Mouse (Mus musculus) heart, postnatal 10 days (tissue): ENCODE data around the gene Akap7. TPM values are rescaled to one million over a fixed set of nuclear protein-coding genes. Genes with fewer than 3 reads are reported as not detected.

Experiments
- DNase-seq, 2 experiments: peaks; one replicate each; pipeline ENCODE4 v3.0.0; 2021
- intact Hi-C: fragments of 180-260 bp; cut with DNase I; formaldehyde crosslinking; loops from one replicate; pipeline ENCODE4 v1.15.1; 2025
- total RNA-seq, 2 experiments: library from RNA; stranded (reverse); gene quantifications; 2 replicates each; pipeline ENCODE4 v1.2.3; 2021

Gene Akap7
- total RNA-seq, 2 experiments from 2014 or later, result 55.2 to 58.0 TPM

GRCm38 (mm10) chr10:25145851-25146250, 161.8 kb downstream of the Akap7 start:
- DNase-seq, result no peak
- intact Hi-C loops, result no loop called here

- intact Hi-C loops, result no loop called here
- no peak for DNase-seq
Observed at GRCm38 (mm10) chr10:25144787-25145761, 162.6 kb downstream of the Akap7 start.

- intact Hi-C loops, result no loop called here
- DNase-seq, result no peak
Observed at GRCm38 (mm10) chr10:25141781-25142180, 165.9 kb downstream of the Akap7 start.

- DNase-seq, result peak; percentile 32
- intact Hi-C loops, result no loop called here
Observed at GRCm38 (mm10) chr10:25140155-25140755, 167.4 kb downstream of the Akap7 start.

- DNase-seq, result no peak
- intact Hi-C loops, result no loop called here
Observed at GRCm38 (mm10) chr10:25133581-25133980, 174.1 kb downstream of the Akap7 start.

- DNase-seq, result peak; percentile 29 to 39
- intact Hi-C loops, result no loop called here
Observed at GRCm38 (mm10) chr10:25128455-25128863, 179.2 kb downstream of the Akap7 start.

- intact Hi-C loops, result no loop called here
- no peak for DNase-seq
Observed at GRCm38 (mm10) chr10:25126035-25126434, 181.6 kb downstream of the Akap7 start.

GRCm38 (mm10) chr10:25120871-25121554, 186.7 kb downstream of the Akap7 start:
- intact Hi-C loops, result no loop called here
- DNase-seq, result no peak

Other genes starting within 250 kb of the Akap7 start
- gene Epb41l2, start 51.9 kb upstream of the Akap7 start, total RNA-seq, result 10 to 100 TPM; 91.3 to 92.8 TPM
- gene Smlr1, start 228.4 kb upstream of the Akap7 start, total RNA-seq, result not detected